Mouse (Mus musculus): ENCODE measurements around the gene Scnn1g. TPM values are rescaled to one million over a fixed set of nuclear protein-coding genes. Genes with fewer than 3 reads are reported as not detected.

The Scnn1g gene
- total RNA-seq, 2 experiments from 2014 or later = not detected

DNA sequence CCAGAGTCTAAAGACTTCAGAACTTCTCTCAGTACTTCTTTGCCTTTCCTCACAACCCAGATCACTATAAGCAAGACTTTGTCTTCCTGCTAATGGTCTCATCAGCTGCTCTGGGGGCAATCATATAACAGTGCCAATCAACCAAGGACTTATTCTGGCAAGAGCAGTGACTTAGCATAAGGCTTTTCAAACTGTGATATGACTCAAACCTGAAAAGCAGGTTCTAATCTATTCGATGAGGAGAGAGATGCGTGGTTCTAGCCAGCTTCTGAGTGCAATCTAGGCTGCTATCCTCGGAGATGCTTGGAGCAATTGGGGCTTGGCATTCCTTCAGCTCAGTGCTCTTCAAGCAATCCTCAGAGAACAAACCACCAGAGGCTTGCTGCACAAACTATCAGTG, 44.7 kb downstream of the Scnn1g start:
- no peak for DNase-seq

DNA sequence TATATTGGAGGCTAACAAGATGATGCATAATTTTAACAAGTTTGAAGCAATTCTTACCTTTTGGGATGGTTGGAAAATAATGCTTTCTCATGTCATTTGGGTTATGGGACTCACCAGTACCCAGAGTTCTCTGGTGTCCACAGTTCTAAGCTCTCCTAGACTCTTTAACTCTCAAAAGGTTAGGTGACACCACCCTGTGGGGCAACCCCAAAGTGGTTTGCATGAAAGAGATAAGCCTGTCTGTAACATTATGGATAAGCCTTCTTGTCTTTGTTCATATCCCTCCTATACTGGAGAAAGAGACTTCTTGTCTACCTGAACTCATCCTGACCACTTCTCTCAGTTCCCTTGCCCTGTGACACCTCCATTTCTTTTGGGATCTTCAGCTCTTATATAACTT, 45.1 kb downstream of the Scnn1g start:
- no peak for DNase-seq

DNA sequence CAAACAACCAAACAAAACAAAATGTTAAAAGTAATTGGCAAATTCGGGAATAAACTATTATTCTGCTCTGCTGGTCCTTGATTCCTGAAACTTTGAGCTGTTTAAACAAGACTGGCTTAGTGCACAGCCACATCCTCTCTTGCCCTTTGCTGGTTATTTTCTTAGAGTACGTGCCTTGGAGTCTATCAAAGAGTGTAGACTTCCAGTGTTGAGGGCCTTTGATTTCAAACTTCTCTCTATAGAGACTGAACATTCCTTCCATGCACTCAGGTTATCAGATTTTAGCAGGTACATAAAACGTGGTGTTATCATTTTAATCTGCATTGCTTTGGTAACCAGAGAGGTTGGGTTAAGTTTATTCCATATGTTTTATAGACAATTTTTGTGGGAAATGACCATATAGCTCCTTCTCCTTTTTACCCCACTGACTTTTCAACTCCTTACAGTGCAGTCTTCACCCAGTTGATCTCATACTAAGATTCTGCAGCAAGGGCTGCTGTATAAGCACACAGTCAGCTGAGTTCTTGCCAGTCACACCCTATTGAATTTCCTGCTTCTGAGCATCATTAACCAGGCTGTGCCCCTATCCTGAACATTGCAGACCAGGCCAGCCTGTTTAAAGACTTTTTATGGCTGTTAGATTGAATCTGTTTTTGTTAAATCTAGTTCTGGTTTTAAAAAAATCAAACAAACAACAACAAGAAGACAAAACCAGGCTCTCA, 48.1 kb downstream of the Scnn1g start:
- no peak for DNase-seq

DNA sequence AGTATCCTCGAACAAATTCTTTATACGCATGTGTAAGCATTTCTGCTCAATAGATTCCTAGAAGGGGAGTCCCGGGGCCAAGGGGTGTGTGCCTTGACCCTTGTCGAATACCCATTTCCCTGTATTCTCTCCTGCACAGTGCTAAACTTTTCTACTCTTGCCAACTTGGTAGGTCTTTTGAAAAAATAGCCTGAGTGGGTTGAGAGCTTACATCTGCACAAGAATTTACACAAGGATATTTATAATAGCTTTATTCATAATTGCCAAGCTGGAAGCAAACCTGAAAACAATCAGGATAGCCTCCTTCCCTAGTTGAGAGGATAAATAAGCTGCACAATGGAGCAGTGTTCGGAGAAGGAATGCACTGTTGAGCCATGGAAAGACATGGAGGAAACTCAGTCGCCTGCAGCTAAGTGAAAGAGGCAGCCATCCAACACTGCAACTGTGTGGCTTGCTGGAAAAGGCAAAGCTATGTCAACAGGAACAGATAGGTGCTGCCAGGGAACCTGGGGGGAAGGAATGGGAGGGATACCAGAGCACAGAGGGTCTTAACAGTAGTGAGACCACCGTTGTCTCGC, 51.5 kb downstream of the Scnn1g start:
- DNase-seq = no peak

DNA sequence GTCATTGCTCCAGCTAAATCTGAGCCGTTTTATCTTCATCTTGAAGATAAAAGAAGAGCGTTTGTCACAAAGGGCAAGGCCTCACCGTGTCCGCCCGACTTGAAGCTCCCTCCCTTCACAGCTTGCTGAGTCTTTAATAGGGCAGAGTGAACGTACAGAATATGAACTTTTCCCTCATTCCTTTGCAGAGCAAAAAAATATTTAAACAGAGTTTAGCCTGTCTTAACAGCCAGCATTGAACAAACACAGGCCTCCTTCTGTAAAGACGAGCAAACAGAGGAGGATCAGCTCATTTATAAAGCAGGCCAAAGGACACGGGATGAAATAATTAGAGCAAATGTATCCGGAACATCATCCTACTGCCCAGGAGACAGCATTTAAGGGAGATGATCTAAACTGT, 63.5 kb downstream of the Scnn1g start:
- no peak for DNase-seq

- DNase-seq = no peak
Observed at GRCm38 (mm10) chr7:121802471-121802870, 68.2 kb downstream of the Scnn1g start.

DNA sequence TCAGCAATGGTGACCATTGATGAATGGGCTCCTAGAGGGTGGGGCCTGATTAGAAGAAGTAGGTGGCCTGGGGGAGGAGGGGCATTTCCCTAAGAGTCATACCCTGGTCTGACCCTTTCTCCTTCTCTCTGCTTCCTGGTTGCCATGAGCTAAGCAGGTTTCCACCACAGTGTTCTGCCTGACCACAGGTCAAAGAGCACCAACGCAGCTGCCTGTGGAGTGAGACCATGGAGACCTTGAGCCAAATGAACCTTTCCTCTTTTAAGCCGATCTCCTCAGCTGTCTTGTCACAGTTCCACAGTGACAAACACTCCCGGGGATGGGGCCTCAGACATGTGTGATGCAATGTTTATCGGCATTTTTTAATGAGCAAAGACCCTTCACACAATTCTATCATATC, 68.7 kb downstream of the Scnn1g start:
- DNase-seq = no peak

GRCm38 (mm10) chr7:121805811-121806496, 71.7 kb downstream of the Scnn1g start:
- DNase-seq = no peak

DNA sequence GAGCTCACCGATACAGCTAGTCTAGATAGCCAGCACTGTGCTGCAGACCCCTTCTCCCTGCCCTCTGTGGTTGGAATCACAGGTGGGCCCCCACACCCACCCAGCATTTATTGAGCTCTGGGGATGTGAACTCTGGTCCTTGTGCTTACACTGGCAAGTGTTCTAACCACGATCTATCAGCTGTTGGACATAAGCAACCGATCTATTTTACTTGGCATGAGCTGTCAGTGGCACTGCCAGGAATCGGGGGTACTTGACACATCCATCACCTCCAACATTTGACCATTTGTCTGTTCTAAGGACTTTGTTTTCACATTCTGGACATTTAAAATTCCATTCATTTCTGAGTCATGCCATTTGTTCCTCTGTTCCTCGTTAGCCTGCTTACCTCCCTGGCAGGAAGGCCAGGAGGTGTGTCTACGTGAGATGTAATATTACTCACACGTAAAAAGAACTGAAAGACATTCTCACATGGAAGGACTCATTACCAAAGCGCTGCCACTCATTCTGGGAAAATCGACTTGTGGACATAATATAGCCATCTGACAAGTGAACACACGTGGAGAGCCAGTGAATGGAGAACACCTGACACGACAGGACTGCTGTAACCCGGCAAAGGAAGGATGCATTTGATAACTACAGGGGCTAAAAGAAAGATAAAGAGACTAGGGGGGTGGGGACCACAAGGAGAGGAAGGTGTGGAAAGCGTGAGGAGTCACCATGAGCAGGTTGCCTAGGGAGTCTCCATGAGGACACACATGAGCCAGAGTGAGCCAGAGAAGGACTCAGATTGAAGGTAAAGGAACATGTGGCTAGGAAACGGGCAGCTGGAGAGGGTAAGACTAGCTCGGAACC, 73.7 kb downstream of the Scnn1g start:
- no peak for DNase-seq

Other genes with a start within 250 kb of the Scnn1g start
- 1 to 10 TPM; 5.4 to 5.6 TPM for gene Usp31, start 27.2 kb upstream of the Scnn1g start, total RNA-seq (2021)
- under 1 TPM in 1 of 2 experiments, not detected in 1; 0.11 TPM for gene Scnn1b, start 130.6 kb downstream of the Scnn1g start, total RNA-seq (2021)
- 1 to 10 TPM; 8.3 to 8.7 TPM for gene Cog7, start 247.2 kb downstream of the Scnn1g start, total RNA-seq (2021)